Mouse (Mus musculus) B cell, adult 2 months (primary cell): ENCODE data around the gene Macrod1.
"Not testable (repeated sequence)": the region's sequence is repeated elsewhere in the genome, so short reads cannot be mapped to it uniquely, and the experiment has no call there.

ENCODE experiments used
- DNase-seq, 2 experiments: peaks; one replicate each; pipeline ENCODE4 v3.0.0; 2022

Gene Macrod1

DNA sequence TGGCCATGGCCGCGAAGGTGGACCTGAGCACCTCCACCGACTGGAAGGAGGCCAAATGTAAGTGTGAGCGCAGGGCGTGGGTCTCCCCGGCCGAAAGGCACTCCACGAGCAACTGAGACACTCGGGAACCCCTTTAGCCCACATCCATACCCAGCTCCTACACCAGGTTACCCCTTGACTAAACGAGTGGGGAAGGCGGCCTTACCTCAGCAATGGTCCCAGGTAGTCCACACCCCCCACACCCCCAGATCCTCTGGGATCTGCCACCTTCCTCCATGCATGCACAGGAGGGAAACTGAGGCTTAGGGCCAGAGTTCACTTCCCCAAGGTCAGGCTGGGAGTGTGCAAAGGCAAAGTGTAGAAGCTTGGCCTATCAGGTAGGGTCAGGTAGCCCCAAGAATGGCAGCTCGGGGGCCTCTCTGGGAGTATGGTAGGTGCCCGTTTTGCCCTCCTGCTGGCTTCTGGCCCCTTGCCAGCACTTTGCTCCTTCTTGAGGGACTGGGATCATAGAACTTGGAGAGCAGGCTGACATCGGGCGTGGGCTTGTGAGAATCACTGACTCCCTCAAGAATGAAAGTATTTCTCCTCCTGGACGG is 614 bp downstream of the Macrod1 start:
- peak in 1 of 2 experiments; percentile 26 for DNase-seq

GRCm38 (mm10) chr19:7057722-7058207 is 1.2 kb downstream of the Macrod1 start:
- peak; percentile 81 to 84 for DNase-seq

DNA sequence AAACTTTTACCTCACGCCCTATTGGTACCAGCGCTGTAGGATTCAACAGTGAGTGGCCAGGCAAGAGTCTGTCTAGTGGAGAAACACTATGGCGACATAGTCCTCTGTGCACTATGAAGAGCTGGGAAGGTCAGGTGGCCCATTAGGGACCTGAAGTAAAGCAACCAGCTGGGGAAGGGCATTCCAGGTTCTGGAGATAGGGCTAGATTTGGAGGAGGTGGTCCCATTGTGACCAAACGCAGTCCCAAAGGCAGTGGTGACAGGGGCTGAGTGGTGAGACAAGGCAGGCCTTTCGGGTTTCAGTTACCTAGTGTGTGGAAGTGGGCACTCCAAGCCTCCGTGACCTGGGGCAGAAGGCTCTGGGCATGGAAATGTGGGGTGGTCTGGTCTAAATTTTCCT is 1.9 kb downstream of the Macrod1 start:
- DNase-seq = no peak

DNA sequence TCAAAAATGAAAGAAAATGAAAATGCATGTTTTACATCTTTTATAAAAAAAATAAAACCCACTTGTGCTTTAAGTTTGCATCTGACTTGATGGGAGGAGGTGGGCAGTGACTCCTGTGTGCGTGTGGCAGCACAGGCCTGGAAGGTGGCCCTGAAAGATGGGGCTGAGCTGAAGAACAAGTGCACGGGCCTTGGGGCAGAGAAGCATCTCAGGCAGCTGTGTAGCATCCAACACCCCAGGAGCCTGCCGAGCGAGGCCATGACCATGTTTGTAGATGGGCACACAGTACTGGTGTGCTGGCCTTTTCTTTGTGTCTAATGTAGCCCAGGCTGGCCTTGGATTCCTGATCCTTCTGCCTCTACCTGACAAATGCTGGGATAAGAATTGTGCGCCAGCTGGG is 5.5 kb downstream of the Macrod1 start:
- DNase-seq = no peak

DNA sequence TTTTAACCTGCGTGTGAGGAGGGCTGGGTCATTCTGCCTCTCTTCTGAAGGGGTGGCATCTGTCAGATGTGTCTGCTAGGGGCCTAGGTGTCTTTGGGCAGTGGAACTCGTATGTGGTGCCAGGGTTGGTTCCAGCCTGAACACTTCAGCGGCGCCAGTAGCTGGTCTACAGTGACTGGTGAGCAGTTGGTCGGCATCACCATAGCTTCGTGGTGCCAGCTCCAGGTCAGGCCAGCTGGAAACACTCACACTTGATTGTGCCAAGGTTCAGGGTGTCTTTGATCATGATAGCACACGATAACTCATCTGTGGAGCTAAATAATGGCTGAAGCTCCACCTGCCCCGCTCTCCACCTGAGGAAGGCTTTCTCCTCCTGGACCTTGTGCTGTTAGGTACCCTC is 6.3 kb downstream of the Macrod1 start:
- DNase-seq = no peak

- peak; percentile 90 to 91 for DNase-seq
Measured at GRCm38 (mm10) chr19:7064571-7064970, 8.0 kb downstream of the Macrod1 start.

DNA sequence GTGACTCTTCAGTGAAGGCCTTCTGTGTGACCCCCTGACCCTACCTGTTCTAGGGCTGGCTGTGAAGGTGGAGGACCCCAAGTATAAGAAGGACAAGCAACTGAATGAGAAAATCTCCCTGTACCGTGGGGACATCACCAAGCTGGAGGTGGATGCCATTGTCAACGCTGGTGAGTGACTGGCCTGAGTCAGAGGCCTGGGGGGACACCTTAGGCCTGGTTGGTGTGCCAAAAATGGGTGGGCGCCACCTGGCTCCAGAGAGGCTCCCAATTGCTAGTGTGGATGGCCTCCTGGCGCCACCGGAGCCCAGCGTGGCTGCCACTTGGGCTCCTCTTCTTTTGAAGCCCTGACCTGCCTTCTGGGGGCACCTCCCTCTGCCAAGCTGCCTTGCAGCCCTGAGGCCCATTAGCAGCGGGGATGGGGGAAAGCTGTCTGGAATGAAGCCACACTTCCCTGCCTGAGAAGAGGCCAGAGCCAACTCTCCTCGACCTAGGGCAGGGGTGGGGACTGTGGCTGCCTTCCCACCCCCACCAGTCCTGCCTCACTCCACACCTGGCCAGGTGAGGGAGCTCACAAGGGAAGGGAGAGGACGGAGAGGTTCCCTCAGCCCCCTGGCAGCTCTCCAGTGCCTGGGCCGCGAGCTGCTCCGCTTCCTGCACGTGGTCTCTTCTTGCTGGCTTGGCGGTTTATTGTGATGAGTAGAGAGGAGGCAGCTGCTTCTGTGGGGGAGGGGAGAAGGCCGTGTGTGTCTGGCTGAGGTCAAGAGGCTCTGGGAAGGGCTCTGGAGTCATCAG is 9.6 kb downstream of the Macrod1 start:
- DNase-seq = no peak

DNA sequence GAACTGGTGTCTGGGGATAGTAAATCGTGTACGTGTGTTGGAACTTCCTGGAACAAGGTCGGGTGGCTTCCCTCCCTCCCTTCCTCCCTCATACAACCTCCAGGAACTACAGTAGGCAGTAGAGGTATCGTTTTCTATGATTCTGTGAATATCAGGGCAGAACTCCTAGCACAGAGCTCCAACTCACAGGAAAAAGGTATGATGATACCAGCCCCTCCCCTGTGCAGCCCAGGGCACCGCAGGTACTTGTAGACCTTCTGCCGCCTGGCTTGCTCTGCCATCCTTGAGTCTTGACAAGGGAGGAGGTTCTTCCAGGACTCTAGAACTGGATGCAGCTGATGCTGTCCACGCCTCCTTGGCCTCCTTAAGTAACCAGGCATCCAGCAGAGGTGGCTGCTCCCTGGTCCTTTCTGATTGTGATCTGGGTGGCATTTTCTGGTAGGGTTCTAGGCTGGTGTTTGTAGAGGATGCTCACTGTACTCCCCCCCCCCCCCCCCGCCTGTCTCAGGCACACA is 10.3 kb downstream of the Macrod1 start:
- DNase-seq = no peak

DNA sequence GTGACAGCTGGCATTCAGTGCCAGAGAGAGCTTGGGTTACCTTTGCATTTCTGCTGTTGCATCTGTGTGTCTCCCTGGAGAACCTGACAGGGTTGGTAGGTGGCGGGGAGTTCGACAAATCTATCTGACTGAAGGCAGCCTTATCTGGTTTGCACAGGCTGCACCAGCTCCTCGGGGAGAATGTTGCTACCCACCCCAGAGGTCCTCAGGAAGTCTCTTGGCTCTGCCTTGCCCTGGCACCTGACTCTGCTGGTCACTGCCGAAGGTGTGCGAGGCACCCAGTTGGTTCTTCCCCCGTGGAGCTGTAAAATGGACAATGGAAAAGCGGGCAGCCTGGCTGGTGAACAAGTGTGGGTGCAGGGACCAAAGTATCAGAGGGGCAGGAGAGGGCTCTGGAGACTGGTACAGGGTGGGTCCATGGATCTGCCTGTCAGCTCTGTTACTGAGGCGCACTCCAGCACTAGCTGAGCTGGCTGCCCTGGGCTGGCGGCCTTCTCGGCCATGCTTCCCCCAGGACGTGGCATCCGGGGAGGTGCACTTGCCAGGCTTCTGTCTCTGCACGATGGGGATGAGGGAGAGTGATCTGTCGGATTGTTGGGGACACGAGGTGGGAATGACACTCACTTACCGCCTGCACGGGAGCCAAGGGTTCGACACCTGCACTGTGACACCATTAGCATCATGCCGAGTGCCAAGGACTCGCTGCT is 10.9 kb downstream of the Macrod1 start:
- no peak for DNase-seq

DNA sequence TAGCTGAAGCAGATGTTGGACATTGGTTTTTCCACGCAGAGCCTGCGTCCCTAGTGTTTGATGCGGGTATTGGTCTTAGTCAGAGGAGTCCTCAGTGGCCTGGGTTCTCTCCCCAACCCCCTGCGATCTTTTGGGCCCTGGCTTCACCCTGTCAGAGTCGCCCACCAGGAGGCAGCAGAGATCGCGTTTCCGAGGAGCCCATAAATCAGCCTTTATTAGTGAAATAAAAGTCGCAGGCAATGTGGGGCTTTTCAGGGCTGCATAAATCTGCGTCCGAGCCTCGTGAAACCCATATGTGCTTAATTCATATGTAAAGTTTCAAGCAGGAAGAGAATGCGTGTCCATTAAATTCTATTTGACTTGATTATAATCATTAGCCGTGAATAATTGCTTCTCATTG is 11.5 kb downstream of the Macrod1 start:
- DNase-seq = peak; percentile 90 to 91

GRCm38 (mm10) chr19:7068661-7069531 is 12.3 kb downstream of the Macrod1 start:
- no peak for DNase-seq

DNA sequence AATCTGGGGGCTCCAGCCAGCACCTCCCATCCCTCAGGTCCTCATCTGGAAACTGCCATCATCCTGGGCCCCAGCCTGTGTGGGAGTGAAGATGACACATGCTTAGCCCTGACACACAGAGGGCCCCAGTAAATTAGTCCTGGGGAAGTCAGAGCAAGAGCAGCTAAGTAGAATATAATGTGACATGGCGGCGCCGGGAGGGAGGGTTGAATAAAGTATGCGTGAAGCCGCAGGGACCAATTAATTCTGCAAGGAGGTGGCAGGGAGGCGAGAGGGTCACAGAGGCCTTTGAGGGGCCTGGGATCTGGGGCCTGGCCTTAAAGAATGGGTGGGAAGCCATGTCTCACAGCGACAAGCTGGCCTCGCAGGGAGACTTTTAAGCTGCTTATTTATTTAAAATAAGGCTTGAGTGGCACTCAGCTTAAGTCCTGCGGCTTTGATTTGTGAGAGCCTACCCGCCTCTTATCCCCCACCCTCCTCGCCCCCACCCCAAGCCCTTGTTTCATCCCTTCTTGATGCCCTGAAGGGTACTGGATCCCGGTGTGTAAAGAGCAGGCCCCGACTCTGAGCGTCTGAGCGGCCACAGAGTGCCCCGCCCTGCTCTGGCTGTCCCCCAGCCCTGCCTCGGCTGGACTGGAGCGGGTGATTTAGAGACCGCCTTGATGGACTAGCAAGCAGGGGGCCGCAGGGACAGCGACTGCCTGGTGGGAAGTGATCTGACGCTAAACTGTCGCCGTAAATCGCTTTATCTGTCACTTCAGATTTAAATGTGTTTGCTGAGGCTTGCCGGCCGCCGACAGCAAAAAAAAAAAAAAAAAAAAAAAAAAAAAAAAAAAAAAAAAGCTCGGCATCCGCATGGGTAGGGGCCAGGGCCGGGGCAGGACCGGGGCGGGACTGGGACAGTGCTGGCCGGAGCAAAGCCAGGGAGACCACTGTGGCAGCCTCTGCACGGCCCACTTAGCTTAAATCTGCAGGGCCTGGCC is 13.5 kb downstream of the Macrod1 start:
- no peak for DNase-seq

DNA sequence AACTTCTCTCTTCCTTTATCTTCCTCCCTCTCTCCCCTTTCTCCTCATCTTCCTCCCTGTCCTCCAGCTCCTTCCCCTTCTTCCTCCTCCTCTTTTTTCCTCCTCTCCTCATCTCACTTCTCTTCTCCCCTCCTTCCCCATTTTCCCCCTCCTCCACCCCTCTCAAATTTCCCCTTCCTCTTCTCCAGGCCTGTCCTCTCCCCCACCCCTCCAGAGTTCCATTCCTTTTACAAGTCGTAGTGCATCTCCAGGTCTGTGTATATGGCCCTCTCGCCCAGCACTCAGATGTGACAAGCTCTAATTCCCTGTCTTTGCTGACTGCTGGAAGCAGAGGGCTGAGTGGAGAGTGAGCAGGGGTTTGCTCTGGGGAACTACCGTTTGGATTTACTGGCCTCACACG is 14.2 kb downstream of the Macrod1 start:
- no peak for DNase-seq

DNA sequence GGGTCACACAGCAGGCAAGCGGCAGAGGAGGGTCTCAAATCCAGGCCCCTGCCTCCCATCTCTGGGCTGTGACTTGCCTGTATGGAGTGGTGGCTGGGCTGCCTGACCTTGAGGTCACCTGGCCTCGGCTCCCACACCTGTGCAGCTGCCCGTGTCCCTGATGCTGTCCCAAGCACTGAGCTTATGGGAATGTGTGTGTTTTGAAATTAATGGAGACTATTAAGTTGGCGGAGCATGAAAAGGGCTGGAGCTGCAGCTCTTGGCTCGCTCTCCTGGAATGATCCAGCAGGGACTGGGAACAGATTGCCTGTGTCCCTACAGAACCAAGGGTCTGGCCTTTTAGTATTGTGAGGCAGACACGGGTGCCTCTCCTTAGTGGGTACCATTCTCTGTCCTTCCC is 15.6 kb downstream of the Macrod1 start:
- DNase-seq = no peak

GRCm38 (mm10) chr19:7073997-7074781 is 17.6 kb downstream of the Macrod1 start:
- no peak for DNase-seq

DNA sequence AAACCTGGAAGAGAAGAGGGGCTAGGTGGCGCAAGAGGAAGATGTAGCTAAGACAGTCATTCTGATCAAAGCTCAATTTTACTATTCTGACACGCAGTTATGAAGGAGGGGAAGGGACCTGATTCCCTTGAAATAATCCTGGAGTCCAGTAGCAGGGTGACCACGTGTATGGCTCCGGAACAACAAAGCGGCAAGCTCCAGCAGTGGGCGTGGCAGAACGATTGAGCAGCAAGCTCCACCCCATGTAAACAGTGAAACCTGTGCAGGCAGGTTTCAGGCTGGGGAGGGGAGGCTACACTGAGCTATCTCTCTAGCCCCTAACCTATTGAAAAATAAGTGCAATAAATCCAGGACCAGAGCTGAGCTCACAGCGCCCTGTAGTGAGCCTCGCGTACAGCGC is 18.7 kb downstream of the Macrod1 start:
- not testable (repeated sequence) for DNase-seq

GRCm38 (mm10) chr19:7077666-7078065 is 21.1 kb downstream of the Macrod1 start:
- DNase-seq = no peak

DNA sequence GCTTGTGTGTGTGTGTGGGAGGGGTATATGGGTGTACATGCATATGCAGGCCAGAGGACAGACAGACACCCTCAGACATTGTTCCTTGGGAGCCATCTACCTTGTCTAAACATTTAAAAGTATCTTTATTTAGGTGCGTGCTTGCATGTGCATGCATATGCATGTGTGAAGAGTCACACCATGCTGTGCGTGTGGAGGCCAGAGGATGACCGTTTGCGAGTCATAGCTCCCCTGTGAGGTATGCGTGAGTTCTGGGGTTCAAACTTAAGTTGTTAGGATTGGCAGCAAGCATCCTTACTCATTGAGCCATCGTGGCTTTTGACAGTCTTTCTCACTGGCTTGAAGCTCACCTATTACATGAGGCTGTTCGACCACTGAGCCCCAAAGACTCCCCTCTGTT is 21.7 kb downstream of the Macrod1 start:
- DNase-seq = no peak

DNA sequence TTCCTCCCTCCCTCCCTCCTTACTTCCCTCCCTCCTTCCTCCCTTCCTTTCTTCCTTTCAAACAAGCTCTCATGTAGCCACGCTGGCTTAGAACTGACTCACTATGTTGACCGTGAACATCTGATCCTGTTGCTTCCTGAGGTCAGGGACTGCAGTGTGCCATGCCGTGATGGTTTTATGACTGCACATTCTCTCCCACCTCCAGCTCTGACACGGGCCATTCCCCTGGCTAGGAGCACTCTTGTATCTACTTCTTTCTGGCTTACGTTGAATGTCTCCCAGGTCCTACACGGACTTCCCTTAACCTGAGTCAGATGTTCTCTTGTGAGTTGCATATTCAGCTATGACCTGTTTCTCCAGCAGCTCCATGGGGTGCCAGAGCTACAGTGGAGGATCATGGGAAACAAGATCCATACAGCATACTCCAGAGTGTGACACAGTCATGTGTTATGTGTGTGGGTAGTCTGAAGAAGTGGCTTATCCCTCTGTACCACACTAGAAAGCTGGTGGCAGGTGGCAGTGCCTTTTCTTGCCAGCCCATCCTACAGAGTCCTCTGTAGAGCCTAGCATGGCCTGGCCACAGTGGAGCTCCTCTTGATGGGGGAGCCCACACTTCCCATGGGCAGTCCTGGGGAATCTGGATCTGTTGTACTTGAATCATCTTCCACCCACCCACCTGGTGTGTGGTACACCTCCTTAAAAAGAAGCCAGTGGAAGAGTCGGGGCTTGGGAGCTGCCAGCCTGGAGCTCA is 25.1 kb downstream of the Macrod1 start:
- DNase-seq = no peak
